Mouse (Mus musculus) erythroblast, embryonic 14.5 days (primary cell): ENCODE measurements at regions not wholly inside any gene's neighbourhood (a gene's known extent, or its start where the extent isn't known, plus 50 kb on each side); places are given as distances from the start of the nearest gene placed in this dataset.

Source experiments
- GATA1 ChIP-seq: IDR thresholded peaks from 2 replicates; pipeline ENCODE4 v1.6.1; 2012; ENCODE audit warnings: low read length, inconsistent platforms, mixed read lengths
- TAL1 ChIP-seq: IDR thresholded peaks from 3 replicates; pipeline ENCODE4 v1.6.1; 2012; ENCODE audit warnings: low read length, inconsistent platforms, mixed read lengths

- TF ChIP-seq GATA1 (no peak), TAL1 (no peak)
Measured at GRCm38 (mm10) chr16:12706907-12707306, 402.6 kb upstream of the Ercc4 start.
